Mouse (Mus musculus) MEL (cell line): ENCODE results near the gene Gm45208.

ENCODE experiments used
- CTCF ChIP-seq, 3 experiments: IDR thresholded peaks in 2 of 3; conservative IDR thresholded peaks in 1 of 3; 2 replicates each; pipeline ENCODE4 v1.5.1; 2011 to 2012; ENCODE audit warnings: low read length in 3 of 3, low read depth in 2 of 3, mild to moderate bottlenecking in 2 of 3, improper control_type of control experiment in 1 of 3, inconsistent platforms in 1 of 3, mixed read lengths in 1 of 3, moderate library complexity in 1 of 3; ENCODE audit not compliant: control insufficient read depth in 1 of 3, insufficient read depth in 1 of 3, poor library complexity in 1 of 3, severe bottlenecking in 1 of 3
- EP300 ChIP-seq, 2 experiments: IDR thresholded peaks; 2 replicates each; pipeline ENCODE4 v1.6.1; 2011; ENCODE audit warnings: improper control_type of control experiment in 2 of 2, low read length in 2 of 2, low read depth in 1 of 2, mild to moderate bottlenecking in 1 of 2
- GATA1 ChIP-seq: IDR thresholded peaks from 2 replicates; pipeline ENCODE4 v1.6.1; 2011; ENCODE audit warnings: low read depth, low read length, improper control_type of control experiment
- KAT2A ChIP-seq: conservative IDR thresholded peaks from 2 replicates; pipeline ENCODE4 v1.6.1; 2012; ENCODE audit warnings: low read depth, low read length, improper control_type of control experiment, inconsistent platforms
- MYC ChIP-seq: IDR thresholded peaks from 2 replicates; pipeline ENCODE4 v1.6.1; 2011; ENCODE audit warnings: low read depth, mild to moderate bottlenecking, low read length, improper control_type of control experiment, moderate library complexity
- NELFE ChIP-seq: IDR thresholded peaks from 2 replicates; pipeline ENCODE4 v1.6.1; 2011; ENCODE audit warnings: low read depth, low read length, improper control_type of control experiment
- POLR2A ChIP-seq, 2 experiments: IDR thresholded peaks; 2 replicates each; pipeline ENCODE4 v1.6.1; 2011 to 2012; ENCODE audit warnings: low read length in 2 of 2, mild to moderate bottlenecking in 2 of 2, control low read depth in 1 of 2, improper control_type of control experiment in 1 of 2, low read depth in 1 of 2, moderate library complexity in 1 of 2; ENCODE audit not compliant: control insufficient read depth in 1 of 2, insufficient read depth in 1 of 2, poor library complexity in 1 of 2
- POLR2AphosphoS2 ChIP-seq: IDR thresholded peaks from 2 replicates; pipeline ENCODE4 v1.6.1; 2011; ENCODE audit warnings: low read length, improper control_type of control experiment
- POLR2AphosphoS5 ChIP-seq: IDR thresholded peaks from 2 replicates; pipeline ENCODE4 v1.6.1; 2012; ENCODE audit warnings: low read depth, borderline replicate concordance, mild to moderate bottlenecking, inconsistent platforms, low read length, moderate library complexity, mixed read lengths
- RCOR1 ChIP-seq: IDR thresholded peaks from 2 replicates; pipeline ENCODE4 v1.6.1; 2012; ENCODE audit warnings: low read depth, mild to moderate bottlenecking, inconsistent platforms, low read length, improper control_type of control experiment
- USF1 ChIP-seq: IDR thresholded peaks from 2 replicates; pipeline ENCODE4 v1.6.1; 2014; ENCODE audit warnings: low read depth, mild to moderate bottlenecking, inconsistent platforms, low read length, improper control_type of control experiment, moderate library complexity
- ZKSCAN1 ChIP-seq: IDR thresholded peaks from 2 replicates; pipeline ENCODE4 v1.6.1; 2012; ENCODE audit warnings: low read depth, mild to moderate bottlenecking, inconsistent platforms, low read length, improper control_type of control experiment, moderate library complexity
- ZNF384 ChIP-seq: IDR thresholded peaks from 2 replicates; pipeline ENCODE4 v1.6.1; 2012; ENCODE audit warnings: low read depth, mild to moderate bottlenecking, inconsistent platforms, low read length, improper control_type of control experiment

- TF ChIP-seq ZNF384 (no peak), POLR2A (IDR thresholded peaks at IDR 0.05; ENCODE audit: control insufficient read depth in 1 of 2, insufficient read depth in 1 of 2, low read depth in 1 of 2, low read length in 2 of 2, poor library complexity in 1 of 2) (peak in 1 of 2 experiments; percentile 42; a peak in 1 of 4 replicates), GATA1 (0 out of 2 replicates have a peak, but pooled peaks have one; percentile 2), POLR2AphosphoS5 (no peak), EP300 (IDR thresholded peaks at IDR 0.05; ENCODE audit: low read depth in 1 of 2, low read length in 2 of 2) (peak in 1 of 2 experiments; percentile 44; a peak in 2 of 4 replicates), RCOR1 (no peak), CTCF (IDR thresholded peaks at IDR 0.05 in 2 of 3, conservative IDR thresholded peaks at IDR 0.05 in 1 of 3; ENCODE audit: control insufficient read depth in 1 of 3, insufficient read depth in 1 of 3, low read depth in 2 of 3, low read length in 3 of 3, poor library complexity in 1 of 3, severe bottlenecking in 1 of 3) (peak; percentile 71 to 96 (median 82)), ZKSCAN1 (no peak), POLR2AphosphoS2 (no peak), KAT2A (no peak; the same call in 1 of the 2 replicates), NELFE (peak; percentile 41; the same call in 1 of the 2 replicates), MYC (peak; percentile 98), USF1 (peak; percentile 43; the same call in 1 of the 2 replicates)
Observed at GRCm38 (mm10) chrX:7776329-7777082, 54.5 kb downstream of the Gm45208 start.
